Mouse (Mus musculus): Measurements from ENCODE around the gene Pkn2.

The Pkn2 gene

DNA sequence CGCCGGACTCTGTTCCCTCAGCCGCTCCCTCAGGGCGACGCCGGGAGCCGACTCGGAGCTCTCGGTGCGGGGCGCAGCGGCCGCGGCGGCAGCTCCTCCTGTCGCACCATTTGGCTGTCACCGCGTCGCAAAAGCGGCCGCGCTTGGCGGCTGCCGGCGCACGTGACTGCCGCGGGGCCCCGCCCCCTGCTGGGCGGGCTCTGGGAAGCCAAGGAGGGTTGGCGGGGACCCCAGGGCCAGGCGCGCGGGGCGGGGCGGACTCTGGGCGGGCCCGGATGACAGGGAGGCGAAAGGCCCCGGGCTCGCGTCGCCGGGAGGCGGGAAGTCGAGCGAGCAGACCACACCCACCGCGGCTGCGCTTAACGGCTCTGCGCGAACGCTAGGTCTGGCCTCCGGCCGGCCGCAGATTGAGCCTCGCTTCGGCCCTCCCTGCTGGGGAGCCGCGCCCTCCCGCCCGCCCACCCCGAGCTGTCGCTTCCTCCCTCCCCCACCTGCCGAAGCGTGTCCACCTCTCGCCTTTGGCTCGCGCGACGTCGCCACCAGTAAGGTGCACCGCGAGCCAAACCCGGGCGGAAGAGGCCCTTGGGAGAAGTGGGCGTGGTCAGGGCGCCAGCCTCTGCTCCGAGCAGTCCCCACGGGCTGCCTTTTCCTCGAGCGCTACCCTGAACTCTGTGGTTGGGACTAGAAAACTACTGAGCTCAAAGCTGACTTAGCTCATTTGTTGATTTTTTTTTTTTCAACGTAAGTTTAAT lies at the start of gene Pkn2:
Gene Pkn2, minus strand, starts transcription at position 133 of the 752 bp plus-strand sequence.
- peak; percentile 99 for DNase-seq (ENCODE audit: low read depth)

DNA sequence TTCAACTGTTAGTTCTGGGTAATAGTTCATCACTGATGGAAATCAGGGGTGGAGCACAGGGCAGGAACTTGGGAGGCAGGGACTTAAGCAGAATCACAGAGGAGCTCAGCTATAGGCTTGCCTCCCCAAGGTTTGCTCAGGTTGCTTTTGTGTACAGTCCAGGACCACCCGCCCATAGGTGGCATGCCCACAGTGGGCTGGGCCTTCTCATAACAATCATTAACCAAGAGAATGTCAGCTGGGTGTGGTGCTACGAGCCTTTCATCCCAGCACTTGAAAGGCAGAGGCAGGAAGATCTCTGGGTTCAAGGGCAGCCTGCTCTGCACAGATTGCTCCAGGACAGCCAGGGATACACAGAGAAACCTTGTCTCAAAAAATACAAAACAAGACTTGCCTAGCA lies 48.1 kb upstream of the Pkn2 start:
- no peak for DNase-seq (ENCODE audit: low read depth)

DNA sequence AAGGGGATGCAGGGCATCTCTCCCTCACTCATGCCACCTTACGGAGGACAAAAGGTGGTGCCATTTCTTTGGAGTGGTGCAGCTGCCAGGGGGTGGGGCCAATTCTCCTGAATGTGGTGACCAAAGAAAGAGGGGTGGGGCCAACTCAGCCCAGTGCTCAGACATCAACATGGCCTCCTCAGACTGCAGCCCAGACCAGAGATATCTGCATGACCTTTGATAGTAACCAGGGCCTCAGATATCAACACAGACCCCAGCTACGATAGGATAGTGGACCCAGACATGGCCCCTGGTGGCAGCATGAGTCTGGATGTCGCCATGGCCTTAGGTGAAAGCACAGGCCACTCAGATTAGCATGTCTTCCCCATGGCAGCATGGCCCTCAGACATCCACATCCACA lies 45.5 kb upstream of the Pkn2 start:
- no peak for DNase-seq (ENCODE audit: low read depth)

DNA sequence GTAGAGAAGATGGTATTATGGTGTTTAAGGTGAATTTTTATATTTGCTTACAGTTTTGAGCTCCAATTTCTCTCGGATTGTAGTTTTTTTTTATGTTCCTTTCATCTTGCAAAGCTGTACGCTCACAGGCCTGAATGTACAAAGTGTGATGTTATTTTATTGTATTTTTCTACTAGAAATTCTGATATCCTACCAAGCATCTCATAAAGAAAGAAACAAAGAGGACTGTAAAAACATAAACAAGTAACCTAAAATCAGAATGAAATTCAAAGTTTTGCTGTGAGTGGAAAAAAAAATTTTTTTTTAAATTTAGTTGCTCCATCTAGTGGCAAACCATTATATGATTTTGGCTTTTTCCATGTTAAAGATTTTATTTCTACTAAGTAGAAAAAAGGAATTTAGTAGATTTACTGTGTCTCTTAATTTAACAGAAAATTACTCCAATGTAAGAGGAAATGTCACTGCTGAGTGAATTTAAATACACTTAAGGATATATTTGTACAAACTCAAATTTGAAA lies 43.1 kb upstream of the Pkn2 start:
- DNase-seq (ENCODE audit: low read depth): no peak

DNA sequence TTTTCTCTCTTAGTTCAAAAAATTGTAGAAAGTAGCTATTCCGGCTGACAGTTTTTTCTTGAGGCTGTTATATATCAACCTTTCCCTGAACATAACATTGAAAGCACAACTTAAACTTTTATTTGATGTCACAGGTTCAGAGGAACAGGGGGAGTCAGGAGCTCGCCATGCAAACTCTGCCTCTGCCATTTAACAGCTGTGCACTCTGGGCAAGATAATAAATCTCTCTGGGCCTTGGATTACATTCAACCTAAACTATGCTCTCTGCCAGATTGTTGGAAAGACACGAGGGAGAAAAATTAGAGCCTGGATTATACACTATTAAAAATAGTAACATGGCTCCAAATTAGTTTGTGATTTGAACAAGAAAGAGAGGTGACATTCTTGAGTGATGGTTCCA lies 37.3 kb upstream of the Pkn2 start:
- DNase-seq (ENCODE audit: low read depth): no peak

DNA sequence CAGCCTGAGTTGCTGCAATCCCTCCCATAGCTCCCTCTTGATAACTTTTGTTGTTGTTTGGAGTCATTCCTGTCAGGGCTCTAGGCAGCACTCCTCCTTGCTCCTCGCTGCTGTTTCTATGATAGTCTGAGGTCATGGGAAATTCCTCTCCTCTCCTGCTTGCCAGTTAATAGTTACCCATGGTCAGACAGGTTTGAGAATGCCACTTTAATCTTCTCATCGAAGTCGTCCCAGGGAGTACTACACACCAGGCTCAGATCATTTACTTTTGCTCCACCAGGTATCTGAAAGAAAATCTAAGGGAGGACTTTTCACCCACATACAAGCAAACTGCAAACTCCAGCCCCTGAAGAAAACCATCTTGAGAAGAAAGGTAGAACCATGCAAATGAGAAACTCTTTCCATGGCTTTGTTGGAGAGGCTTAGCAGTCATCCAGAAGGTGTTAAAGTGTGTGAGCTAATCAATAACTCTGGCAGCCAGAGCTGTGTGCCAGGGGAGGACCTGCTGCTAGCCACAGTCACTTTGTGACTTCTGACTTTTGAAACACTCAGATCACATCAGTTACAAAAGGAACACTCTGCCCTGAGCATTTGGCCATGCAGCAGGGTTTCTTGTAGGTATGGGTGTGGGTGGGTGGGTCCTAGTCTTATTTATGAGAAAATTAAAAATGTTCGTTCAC lies 36.1 kb upstream of the Pkn2 start:
- no peak for DNase-seq (ENCODE audit: low read depth)

DNA sequence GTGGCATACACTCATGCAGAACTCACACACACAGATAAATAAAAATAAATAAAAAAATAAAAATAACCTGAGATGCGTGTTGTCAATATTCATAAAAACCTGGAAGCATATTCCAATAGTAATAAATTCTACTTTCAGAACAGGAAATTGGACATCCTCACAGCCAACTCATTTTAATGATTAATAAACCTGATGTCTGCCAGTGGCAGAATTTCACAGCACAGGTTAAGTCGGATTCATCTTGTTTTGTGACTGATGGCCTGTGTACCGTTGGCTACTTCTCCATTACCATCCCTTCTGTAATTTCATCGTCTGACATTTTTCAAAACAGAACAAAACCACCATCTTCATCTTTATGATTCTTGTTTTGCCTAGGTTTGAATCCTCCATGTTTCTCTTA lies 35.4 kb upstream of the Pkn2 start:
- DNase-seq (ENCODE audit: low read depth): no peak

DNA sequence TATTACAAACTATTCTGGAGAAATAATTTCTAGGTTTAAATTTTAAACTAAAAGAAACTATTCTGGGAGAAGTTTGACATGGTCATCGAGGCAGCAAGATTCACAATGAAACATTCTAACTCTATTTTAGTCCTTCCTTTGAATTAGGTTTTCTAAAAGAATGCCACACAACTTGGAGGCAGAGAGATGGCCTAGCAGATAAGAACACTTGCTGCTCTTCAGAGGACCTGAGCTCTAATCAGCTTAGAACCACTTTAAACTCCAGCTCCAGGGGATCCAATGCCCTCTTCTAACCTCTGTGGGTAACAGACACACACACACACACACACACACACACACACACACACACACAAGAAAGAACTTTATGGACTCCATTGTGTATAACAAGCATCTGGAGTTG lies 31.5 kb upstream of the Pkn2 start:
- DNase-seq (ENCODE audit: low read depth): no peak

DNA sequence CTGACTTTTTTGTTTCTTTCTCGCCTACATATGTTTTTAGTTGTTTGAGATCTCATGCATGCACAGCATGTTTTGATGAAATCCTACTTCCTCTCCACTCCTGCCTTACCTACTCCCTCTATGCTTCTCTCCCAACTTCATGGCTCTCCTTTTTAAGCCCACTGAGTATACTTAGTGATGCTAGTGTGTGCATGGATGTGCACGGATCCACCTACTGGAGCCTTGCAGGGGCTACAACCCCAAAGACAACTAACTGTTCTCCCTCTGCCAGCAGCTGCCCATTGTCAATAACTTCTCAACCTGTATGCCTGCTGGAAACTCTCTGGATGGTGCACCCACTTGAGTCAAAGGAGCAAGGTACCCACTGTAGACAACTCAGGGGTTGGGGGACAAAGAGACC lies 17.9 kb upstream of the Pkn2 start:
- DNase-seq (ENCODE audit: low read depth): no peak

DNA sequence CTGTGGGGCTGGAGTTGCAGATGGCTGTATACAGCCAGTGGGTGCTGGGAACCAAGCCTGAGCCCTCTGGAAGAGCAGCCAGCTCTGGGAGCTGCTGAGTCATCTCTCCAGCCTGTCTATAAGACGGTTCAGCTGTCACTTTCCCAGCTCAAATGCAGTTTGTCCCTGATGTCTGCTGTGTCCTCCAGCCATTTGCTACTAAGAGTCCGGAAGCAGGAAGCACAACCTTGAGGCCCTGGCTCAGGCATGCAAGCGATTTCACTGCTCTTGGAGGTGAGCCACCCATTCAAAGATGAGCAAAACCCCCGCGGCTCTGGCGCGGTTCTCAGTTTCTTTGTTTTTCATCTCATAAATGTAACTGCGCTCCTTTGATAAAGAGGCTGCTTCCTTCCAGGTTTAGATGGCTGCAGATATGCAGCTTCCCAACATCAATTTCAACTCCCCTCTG lies 17.2 kb upstream of the Pkn2 start:
- DNase-seq (ENCODE audit: low read depth): peak; percentile 27

DNA sequence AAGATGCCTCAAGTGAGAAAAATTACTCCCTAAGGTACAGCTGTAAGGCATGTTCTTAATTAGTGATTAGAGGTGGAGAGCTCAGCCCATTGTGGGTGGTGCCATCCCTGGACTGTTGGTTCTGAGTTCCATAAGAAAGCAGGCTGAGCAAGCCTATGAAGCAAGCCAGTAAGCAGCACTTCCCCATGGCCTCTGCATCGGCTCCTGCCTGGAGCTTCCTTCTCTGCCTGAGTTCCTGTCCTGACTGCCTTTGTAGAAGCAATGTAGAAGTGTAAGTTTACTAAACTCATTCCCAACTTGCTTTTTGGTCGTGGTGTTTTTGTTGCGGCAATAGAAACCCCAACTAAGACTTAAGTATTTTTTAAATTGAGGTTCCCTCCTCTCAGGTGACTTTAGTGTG lies 8.6 kb upstream of the Pkn2 start:
- DNase-seq (ENCODE audit: low read depth): no peak

DNA sequence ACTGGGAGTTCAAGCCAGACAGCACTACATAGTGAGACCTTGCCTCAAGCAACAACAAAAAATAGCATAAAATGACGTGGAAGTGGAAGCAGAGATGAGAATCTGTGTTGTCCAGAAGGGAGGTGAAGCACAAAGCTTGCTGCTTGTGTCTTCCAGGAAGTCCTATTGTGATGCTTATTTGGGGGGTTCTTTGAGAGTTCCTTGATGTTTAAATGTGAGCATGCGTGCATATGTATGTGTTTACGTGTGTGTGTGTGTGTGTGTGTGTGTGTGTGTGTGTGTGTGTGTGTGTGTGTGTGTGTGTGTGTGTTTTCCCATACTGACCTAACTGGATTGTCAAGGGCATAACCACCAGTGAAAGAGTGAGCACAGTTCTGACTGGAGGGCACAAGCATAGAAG lies 5.2 kb upstream of the Pkn2 start:
- no peak for DNase-seq (ENCODE audit: low read depth)

DNA sequence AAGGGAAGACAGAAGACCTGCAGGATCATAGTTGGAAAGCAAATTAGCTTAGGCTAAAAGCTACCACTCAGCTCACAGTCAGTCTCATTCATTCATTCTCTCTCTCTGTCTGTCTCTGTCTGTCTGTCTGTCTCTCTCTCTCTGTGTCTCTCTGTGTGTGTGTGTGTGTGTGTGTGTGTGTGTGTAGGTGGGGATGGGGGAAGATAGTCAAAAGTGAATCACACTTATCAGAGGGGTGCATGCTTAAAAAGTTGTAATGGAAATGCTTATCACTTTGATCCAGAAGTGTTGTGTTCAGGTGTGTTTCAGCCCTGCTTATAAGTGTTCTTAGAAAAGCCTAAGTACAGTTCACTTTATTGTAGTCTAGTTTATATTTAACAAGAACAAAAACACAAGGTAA lies 2.8 kb upstream of the Pkn2 start:
- DNase-seq (ENCODE audit: low read depth): no peak

DNA sequence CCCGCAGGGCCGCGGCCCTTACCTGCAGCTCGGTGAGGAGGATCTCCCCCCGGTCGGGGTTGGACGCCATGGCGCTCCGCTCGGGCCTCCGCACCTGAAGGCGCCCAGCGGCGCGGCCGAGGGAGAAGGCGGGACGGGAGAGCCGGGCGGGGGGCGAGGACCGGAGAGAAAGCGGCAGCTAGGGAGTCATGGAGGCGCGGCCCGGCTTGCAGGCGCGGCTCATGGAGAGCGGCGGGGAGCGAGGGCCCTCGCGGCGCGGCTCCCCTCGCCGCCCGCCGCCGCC lies 274 bp downstream of the Pkn2 start:
- DNase-seq (ENCODE audit: low read depth): no peak

DNA sequence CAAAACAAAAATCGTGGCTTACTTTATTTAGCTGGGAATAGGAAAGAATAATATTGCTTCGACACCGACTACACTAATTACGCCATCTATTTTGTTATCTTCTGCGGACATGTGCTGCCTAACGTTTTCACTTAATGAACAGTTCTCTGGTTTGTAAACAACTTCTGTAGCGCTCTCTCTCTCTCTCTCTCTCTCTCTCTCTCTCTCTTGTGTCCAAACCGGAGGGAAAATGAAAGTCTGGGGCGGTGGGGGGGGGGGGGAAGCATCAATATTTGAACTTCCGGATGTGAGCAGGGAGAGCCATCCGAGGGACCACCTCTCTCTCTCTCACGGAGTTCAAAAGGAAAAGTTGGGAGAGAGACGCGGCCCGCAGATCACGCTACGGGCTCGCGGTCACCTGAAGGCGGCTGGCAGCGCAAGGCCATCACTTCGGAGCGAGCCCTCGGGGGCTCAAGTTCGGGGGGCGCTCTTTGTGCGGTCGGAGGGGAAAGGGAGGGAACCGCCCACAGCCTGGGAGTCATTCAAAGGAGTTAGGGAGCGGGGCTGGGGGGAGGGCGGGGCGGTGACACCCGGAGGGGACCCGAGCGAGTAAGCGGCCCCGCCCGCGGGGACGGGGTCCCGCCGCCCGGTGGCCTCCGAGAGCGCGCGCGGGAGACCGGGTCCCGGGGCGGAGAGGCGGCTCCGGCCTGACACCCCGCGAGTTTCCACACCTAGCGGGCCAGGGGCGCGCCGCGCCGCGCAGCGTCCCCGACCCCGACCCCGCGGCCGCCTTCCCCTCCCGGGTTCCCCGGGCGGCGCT lies 815 bp downstream of the Pkn2 start:
- peak; percentile 75 for DNase-seq (ENCODE audit: low read depth)

DNA sequence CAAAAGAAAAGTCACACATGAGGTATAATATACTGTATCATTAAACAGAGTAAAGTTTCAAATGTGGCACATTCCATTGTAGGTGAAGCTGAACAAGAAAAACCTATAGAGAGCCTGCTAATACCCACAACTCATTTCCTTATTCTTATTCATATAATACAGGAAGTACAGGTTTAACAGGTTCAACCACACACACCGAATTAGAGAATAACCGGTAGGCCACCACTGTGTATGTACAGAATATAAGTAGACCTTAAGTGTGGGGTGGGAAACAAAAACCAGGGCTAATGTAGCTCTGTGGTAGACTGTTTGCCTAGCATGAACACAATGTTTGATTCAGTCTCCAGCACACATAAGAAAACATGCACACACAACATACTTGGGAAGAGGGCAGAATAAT lies 18.6 kb downstream of the Pkn2 start:
- peak; percentile 14 for DNase-seq (ENCODE audit: low read depth)

DNA sequence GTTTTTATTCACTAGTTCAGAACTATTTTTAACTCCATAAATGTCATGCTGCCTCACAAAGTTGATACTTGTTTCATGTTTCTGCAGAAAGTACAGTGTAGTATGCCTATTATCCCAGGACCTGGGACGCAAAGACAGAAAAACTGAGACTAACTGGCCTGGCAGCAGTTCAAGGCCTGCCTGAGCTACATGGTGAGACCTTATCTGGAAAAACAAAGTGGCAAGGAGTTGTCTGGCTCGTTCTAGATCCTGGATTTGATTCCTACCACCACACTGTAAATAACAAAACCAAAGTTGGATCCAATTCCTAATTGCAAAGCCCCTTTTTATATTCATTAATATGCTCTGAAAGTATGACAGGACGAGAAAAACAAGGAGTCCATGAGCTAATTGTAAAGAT lies 25.0 kb downstream of the Pkn2 start:
- no peak for DNase-seq (ENCODE audit: low read depth)

DNA sequence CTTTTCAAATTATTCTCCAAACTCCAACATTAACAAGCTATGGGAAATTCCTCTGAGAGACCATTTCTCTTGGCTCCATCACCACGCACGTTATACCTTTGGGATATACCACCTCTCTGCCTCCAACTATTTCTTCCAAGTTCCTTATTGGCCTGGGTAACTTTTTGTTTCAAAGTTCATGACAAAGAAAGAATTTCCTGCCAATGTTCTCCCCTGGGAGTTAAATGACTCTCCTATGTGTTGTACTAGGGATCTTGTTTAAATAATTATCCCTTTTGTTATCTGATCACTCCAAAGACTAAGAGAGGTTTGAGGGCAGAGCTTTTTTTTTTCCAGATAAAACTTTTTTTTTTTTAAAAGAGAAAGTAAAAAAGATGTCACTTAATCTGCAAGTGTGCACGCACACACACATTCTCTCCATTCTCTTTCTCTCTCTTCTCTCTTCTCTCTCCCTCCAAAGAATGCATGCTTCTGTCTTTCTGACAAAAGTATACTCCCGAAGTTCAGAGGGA lies 25.8 kb downstream of the Pkn2 start:
- no peak for DNase-seq (ENCODE audit: low read depth)

DNA sequence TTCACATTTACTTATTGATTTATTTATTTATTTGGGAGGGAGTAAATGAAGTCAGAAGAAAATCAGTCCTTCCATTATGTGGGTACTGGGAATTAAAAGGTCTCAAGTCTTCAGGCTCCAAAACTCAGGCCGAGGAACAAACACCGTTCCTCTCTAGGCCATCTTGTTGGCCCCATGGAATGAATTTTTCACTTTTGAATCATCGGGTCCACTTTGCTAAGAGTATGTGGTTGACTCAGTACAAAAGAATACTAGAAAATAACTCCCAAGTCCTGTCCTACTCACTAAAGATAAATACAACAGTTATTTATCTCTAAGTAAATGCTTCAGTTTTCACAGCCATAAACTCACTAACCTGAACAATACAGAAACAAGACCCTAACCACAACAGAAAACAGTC lies 28.9 kb downstream of the Pkn2 start:
- DNase-seq (ENCODE audit: low read depth): no peak

DNA sequence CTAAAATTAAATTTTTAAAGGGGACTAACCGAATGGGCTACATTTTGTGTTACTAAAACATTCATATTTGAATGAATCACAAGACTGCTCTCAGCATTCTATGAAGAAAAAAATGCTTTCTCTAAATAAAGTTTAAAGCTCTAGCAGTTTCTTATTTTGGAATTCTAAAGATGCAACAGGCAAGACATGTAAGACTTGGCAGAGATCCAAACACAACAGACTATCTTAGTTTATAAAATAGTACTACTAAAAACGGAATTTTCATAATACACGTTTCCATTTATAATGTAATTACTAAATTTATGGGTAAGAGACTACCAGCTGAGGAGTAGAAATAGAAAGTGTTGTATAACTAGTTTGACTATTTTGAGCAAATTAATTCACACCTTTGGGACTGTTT lies 30.2 kb downstream of the Pkn2 start:
- no peak for DNase-seq (ENCODE audit: low read depth)

DNA sequence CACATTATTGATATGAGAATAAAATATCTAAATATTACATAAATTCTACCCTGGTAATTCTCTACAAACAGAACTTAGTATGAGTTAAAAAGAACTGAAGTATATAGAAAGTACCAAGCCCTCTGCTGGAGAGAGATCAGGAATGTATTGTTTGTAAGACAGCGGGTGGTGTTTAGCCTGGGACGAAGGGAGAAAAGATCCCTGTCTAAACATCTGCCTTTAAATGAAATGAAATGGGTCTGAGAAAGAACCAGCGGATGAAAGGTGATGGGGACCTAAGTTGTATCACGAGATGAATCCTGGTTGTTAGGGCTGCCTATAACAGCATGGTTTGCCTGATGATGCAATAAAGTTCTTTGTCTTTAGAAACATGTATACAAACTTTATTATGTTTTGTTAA lies 41.8 kb downstream of the Pkn2 start:
- DNase-seq (ENCODE audit: low read depth): no peak

DNA sequence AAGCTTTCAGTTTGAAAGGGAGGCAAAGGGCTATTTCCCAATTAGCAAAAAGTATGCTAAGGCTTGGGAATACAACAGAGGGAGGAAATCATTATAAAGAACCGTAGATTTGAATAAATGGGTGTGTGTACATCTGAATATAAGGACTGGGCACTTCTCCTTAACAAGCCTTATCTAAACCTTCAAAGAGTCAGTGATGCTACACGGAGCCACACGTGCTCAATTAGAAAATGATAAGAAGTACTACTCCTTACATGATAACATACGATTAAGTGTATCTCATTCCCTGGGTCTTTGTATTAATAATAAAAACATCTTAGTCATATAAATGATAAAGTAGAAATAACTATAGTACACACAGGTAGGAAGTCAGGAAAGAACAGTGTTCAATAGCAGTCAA lies 47.0 kb downstream of the Pkn2 start:
- no peak for DNase-seq (ENCODE audit: low read depth)

DNA sequence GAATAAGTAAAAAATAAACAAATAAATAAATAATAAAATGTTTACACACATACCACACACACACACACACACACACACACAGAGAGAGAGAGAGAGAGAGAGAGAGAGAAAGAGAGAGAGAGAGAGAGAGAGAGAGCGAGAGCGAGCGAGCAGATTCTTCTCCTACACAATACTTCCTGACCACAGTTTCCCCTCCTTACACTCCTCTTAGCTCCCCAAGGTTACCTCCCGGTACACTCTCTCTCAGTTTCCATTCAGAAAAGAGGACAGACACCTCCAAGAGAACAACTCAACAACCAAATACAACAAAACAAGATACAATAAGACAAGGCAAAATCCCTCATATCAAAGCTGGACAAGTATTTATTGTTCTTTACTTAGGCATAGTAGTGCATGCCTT lies 47.8 kb downstream of the Pkn2 start:
- no peak for DNase-seq (ENCODE audit: low read depth)

All from induced T-regulatory cell, adult 2 months (primary cell).